Mouse (Mus musculus) embryonic fibroblast, embryonic 13.5 days (primary cell): Measurements from ENCODE around the gene Slc16a9.

Experiments used
- CTCF ChIP-seq: IDR thresholded peaks from 2 replicates; pipeline ENCODE4 v1.5.1; 2011; ENCODE audit warnings: mild to moderate bottlenecking, control low read depth, low read length, moderate library complexity, borderline replicate concordance; ENCODE audit not compliant: insufficient read depth
- POLR2A ChIP-seq: IDR thresholded peaks from 2 replicates; pipeline ENCODE4 v1.6.1; 2011; ENCODE audit warnings: low read depth, mild to moderate bottlenecking, control low read depth, low read length, moderate library complexity

DNA sequence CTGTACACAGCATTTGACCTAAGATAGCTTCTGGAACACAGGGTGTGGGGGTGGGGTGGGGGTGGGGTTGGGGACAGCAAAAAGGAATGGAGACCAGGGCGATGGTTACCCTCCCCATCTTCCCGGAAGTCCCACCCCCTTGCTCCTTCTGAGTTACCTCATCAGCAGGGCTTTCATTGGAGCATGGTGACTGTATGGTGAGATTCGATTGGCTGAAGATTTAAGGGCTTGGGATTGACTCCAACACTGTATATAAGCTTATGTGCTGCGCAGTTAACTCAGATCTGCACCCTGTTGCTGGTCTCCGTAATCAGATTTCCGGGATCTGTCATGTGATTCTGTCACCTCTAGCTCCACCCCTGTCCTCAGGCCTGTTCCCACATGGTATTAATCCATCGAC lies 72.0 kb downstream of the Slc16a9 start:
- TF ChIP-seq CTCF (no peak), POLR2A (no peak)
